Mouse (Mus musculus): Measurements from ENCODE around the gene Prdm2.

- no peak for TF ChIP-seq CTCF (IDR thresholded peaks at IDR 0.05; ENCODE audit: extremely low read depth, insufficient read depth, insufficient read length, insufficient replicate concordance)
- no peak for TF ChIP-seq POLR2A (IDR thresholded peaks at IDR 0.05; ENCODE audit: low read depth, low read length)
Measured at GRCm38 (mm10) chr4:143183141-143183540, 29.7 kb downstream of the Prdm2 start.

All from spleen, adult 2 months (tissue).